Mouse (Mus musculus): ENCODE results near the gene Ccdc85c. TPM values are rescaled to one million over a fixed set of nuclear protein-coding genes. Genes with fewer than 3 reads are reported as not detected.
A peak's percentile ranks its signal among the peaks of the same experiment; 100 is the strongest.

Ccdc85c gene
- polyA plus RNA-seq, 1 experiment: 100 TPM

- Histone ChIP-seq H3K4me1 (ENCODE audit: control insufficient read depth, insufficient read depth, insufficient read length, low read length) (peaks cover 13% of the 10 kb centered on the region), H3K27ac (ENCODE audit: insufficient read depth, low read depth, low read length) (peak overlapping the region; percentile 95), H3K36me3 (ENCODE audit: control insufficient read depth, insufficient read depth, low read length) (peaks cover 5% of the 10 kb centered on the region; the same call in 1 of the 2 replicates), H3K27me3 (ENCODE audit: control insufficient read depth, insufficient read depth, low read length) (no peaks in the 10 kb centered on the region), H3K4me3 (ENCODE audit: low read depth, low read length) (peak overlapping the region; percentile 83)
- under 1% methylated on average over 83 of the region's 103 CpGs for WGBS
- peak; percentile 38; the same call in 1 of the 2 replicates for TF ChIP-seq POLR2A (IDR thresholded peaks at IDR 0.05; ENCODE audit: low read depth, low read length)
- TF ChIP-seq CTCF (IDR thresholded peaks at IDR 0.05; ENCODE audit: extremely low read depth, insufficient read length, insufficient replicate concordance, low read depth, low read length): no peak
These were observed 96.6 kb downstream of the Ccdc85c start for GRCm38 (mm10) chr12:108178331-108179245.

- Histone ChIP-seq H3K27ac (ENCODE audit: insufficient read depth, low read depth, low read length) (peak overlapping the region; percentile 36; the same call in 1 of the 2 replicates), H3K36me3 (ENCODE audit: control insufficient read depth, insufficient read depth, low read length) (no peaks in the 10 kb centered on the region), H3K27me3 (ENCODE audit: control insufficient read depth, insufficient read depth, low read length) (no peaks in the 10 kb centered on the region), H3K4me3 (ENCODE audit: low read depth, low read length) (no peak overlapping the region), H3K4me1 (ENCODE audit: control insufficient read depth, insufficient read depth, insufficient read length, low read length) (peaks cover 22% of the 10 kb centered on the region)
- TF ChIP-seq CTCF (IDR thresholded peaks at IDR 0.05; ENCODE audit: extremely low read depth, insufficient read length, insufficient replicate concordance, low read depth, low read length) (no peak), POLR2A (IDR thresholded peaks at IDR 0.05; ENCODE audit: low read depth, low read length) (no peak)
- WGBS: 39% methylated on average over 3 of the region's 3 CpGs
These were observed 98.9 kb downstream of the Ccdc85c start for GRCm38 (mm10) chr12:108176366-108176765.

- peaks cover 20% of the 10 kb centered on the region for H3K4me1 ChIP-seq (ENCODE audit: control insufficient read depth, insufficient read depth, insufficient read length, low read length)
- H3K36me3 ChIP-seq (ENCODE audit: control insufficient read depth, insufficient read depth, low read length): no peaks in the 10 kb centered on the region
- no peak overlapping the region for H3K27ac ChIP-seq (ENCODE audit: insufficient read depth, low read depth, low read length)
- WGBS: 25% methylated on average over 8 of the region's 8 CpGs
- no peak for TF ChIP-seq POLR2A (IDR thresholded peaks at IDR 0.05; ENCODE audit: low read depth, low read length)
- no peak for TF ChIP-seq CTCF (IDR thresholded peaks at IDR 0.05; ENCODE audit: extremely low read depth, insufficient read length, insufficient replicate concordance, low read depth, low read length)
- H3K27me3 ChIP-seq (ENCODE audit: control insufficient read depth, insufficient read depth, low read length): no peaks in the 10 kb centered on the region
- H3K4me3 ChIP-seq (ENCODE audit: low read depth, low read length): no peak overlapping the region
These were observed 100.4 kb downstream of the Ccdc85c start for GRCm38 (mm10) chr12:108174606-108175505.

- no peaks in the 10 kb centered on the region for H3K27me3 ChIP-seq (ENCODE audit: control insufficient read depth, insufficient read depth, low read length)
- TF ChIP-seq CTCF (IDR thresholded peaks at IDR 0.05; ENCODE audit: extremely low read depth, insufficient read length, insufficient replicate concordance, low read depth, low read length) (no peak), POLR2A (IDR thresholded peaks at IDR 0.05; ENCODE audit: low read depth, low read length) (no peak)
These were observed 102.6 kb downstream of the Ccdc85c start for GRCm38 (mm10) chr12:108172639-108173038.

GRCm38 (mm10) chr12:108171336-108171735 lies 103.9 kb downstream of the Ccdc85c start:
- no peaks in the 10 kb centered on the region for H3K36me3 ChIP-seq (ENCODE audit: control insufficient read depth, insufficient read depth, low read length)
- H3K27ac ChIP-seq (ENCODE audit: insufficient read depth, low read depth, low read length): no peak overlapping the region
- TF ChIP-seq POLR2A (IDR thresholded peaks at IDR 0.05; ENCODE audit: low read depth, low read length) (no peak), CTCF (IDR thresholded peaks at IDR 0.05; ENCODE audit: extremely low read depth, insufficient read length, insufficient replicate concordance, low read depth, low read length) (no peak)
- H3K27me3 ChIP-seq (ENCODE audit: control insufficient read depth, insufficient read depth, low read length): no peaks in the 10 kb centered on the region
- peaks cover 16% of the 10 kb centered on the region for H3K4me1 ChIP-seq (ENCODE audit: control insufficient read depth, insufficient read depth, insufficient read length, low read length)
- H3K4me3 ChIP-seq (ENCODE audit: low read depth, low read length): no peak overlapping the region

More at GRCm38 (mm10) chr12:108172639-108173038, 102.6 kb downstream of the Ccdc85c start:
- H3K4me3 ChIP-seq (ENCODE audit: low read depth, low read length): no peak overlapping the region
- no peaks in the 10 kb centered on the region for H3K36me3 ChIP-seq (ENCODE audit: control insufficient read depth, insufficient read depth, low read length)
- no peak overlapping the region for H3K27ac ChIP-seq (ENCODE audit: insufficient read depth, low read depth, low read length)
- H3K4me1 ChIP-seq (ENCODE audit: control insufficient read depth, insufficient read depth, insufficient read length, low read length): peaks cover 19% of the 10 kb centered on the region
- 41% methylated on average over 4 of the region's 4 CpGs for WGBS

- H3K36me3 ChIP-seq (ENCODE audit: control insufficient read depth, insufficient read depth, low read length): no peaks in the 10 kb centered on the region
- TF ChIP-seq CTCF (IDR thresholded peaks at IDR 0.05; ENCODE audit: extremely low read depth, insufficient read length, insufficient replicate concordance, low read depth, low read length) (no peak), POLR2A (IDR thresholded peaks at IDR 0.05; ENCODE audit: low read depth, low read length) (no peak)
- peaks cover 14% of the 10 kb centered on the region for H3K4me1 ChIP-seq (ENCODE audit: control insufficient read depth, insufficient read depth, insufficient read length, low read length)
- H3K27me3 ChIP-seq (ENCODE audit: control insufficient read depth, insufficient read depth, low read length): no peaks in the 10 kb centered on the region
- no peak overlapping the region for H3K27ac ChIP-seq (ENCODE audit: insufficient read depth, low read depth, low read length)
- 85% methylated on average over 3 of the region's 3 CpGs for WGBS
- no peak overlapping the region for H3K4me3 ChIP-seq (ENCODE audit: low read depth, low read length)
These were observed 104.8 kb downstream of the Ccdc85c start for GRCm38 (mm10) chr12:108170467-108170866.
